Mouse (Mus musculus): Measurements from ENCODE around the gene Ctsa. TPM values are rescaled to one million over a fixed set of nuclear protein-coding genes. Genes with fewer than 3 reads are reported as not detected.

The Ctsa gene
- polyA plus RNA-seq, 1 experiment: 250 TPM

GRCm38 (mm10) chr2:164803921-164804313, 28.8 kb upstream of the Ctsa start:
- Histone ChIP-seq H3K27ac (ENCODE audit: insufficient read depth, low read length) (no peak overlapping the region), H3K4me3 (ENCODE audit: insufficient read depth, low read length) (peak overlapping the region; percentile 78), H3K4me1 (ENCODE audit: control insufficient read depth, insufficient read depth, low read length) (peaks cover 2% of the 10 kb centered on the region; the same call in 1 of the 2 replicates)
- TF ChIP-seq POLR2A (IDR thresholded peaks at IDR 0.05; ENCODE audit: low read depth, low read length) (no peak), CTCF (IDR thresholded peaks at IDR 0.05; ENCODE audit: borderline replicate concordance, insufficient read depth, low read length) (no peak)

GRCm38 (mm10) chr2:164804533-164805331, 27.9 kb upstream of the Ctsa start, which contains the start of the genes Acot8 and Zswim3:
TSS of gene Acot8 (minus strand) at chr2:164804882.
TSS of gene Zswim3 (plus strand) at chr2:164805098.
- H3K4me3 ChIP-seq (ENCODE audit: insufficient read depth, low read length): peak within 1 kb of the TSS; percentile 78
- H3K4me1 ChIP-seq (ENCODE audit: control insufficient read depth, insufficient read depth, low read length): peaks cover 2% of the 10 kb centered on the region; the same call in 1 of the 2 replicates
- H3K27ac ChIP-seq (ENCODE audit: insufficient read depth, low read length): peak within 1 kb of the TSS; percentile 57
- TF ChIP-seq POLR2A (IDR thresholded peaks at IDR 0.05; ENCODE audit: low read depth, low read length) (peak; percentile 85), CTCF (IDR thresholded peaks at IDR 0.05; ENCODE audit: borderline replicate concordance, insufficient read depth, low read length) (no peak)

- peak overlapping the region; percentile 76 for H3K4me3 ChIP-seq (ENCODE audit: insufficient read depth, low read length)
- H3K27ac ChIP-seq (ENCODE audit: insufficient read depth, low read length): no peak overlapping the region
- TF ChIP-seq POLR2A (IDR thresholded peaks at IDR 0.05; ENCODE audit: low read depth, low read length) (no peak), CTCF (IDR thresholded peaks at IDR 0.05; ENCODE audit: borderline replicate concordance, insufficient read depth, low read length) (no peak)
- peaks cover 2% of the 10 kb centered on the region; the same call in 1 of the 2 replicates for H3K4me1 ChIP-seq (ENCODE audit: control insufficient read depth, insufficient read depth, low read length)
These were observed 27.3 kb upstream of the Ctsa start for GRCm38 (mm10) chr2:164805332-164805718.

DNA sequence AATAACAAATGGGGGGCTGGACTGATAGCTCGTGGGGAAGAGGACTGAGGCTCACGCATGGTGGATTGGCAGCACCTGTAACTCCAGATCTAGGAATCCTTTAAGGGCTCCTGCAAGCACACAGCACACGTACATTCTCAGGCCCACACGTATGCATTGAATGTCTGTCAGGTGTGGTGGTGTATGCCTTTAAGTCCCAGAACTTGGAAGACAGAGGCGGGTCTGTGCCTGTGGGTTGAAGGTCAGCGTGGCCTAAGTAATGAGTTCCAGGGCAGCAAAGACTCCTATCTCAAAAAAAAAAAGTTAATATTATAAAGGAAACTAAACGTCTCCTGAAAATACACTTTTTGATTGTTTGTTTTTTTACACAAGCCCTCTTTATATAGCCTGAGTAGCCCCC, 26.1 kb upstream of the Ctsa start:
- Histone ChIP-seq H3K4me1 (ENCODE audit: control insufficient read depth, insufficient read depth, low read length) (peaks cover 2% of the 10 kb centered on the region; the same call in 1 of the 2 replicates), H3K4me3 (ENCODE audit: insufficient read depth, low read length) (no peak overlapping the region), H3K27ac (ENCODE audit: insufficient read depth, low read length) (no peak overlapping the region)
- TF ChIP-seq POLR2A (IDR thresholded peaks at IDR 0.05; ENCODE audit: low read depth, low read length): no peak
- no peak for TF ChIP-seq CTCF (IDR thresholded peaks at IDR 0.05; ENCODE audit: borderline replicate concordance, insufficient read depth, low read length)

DNA sequence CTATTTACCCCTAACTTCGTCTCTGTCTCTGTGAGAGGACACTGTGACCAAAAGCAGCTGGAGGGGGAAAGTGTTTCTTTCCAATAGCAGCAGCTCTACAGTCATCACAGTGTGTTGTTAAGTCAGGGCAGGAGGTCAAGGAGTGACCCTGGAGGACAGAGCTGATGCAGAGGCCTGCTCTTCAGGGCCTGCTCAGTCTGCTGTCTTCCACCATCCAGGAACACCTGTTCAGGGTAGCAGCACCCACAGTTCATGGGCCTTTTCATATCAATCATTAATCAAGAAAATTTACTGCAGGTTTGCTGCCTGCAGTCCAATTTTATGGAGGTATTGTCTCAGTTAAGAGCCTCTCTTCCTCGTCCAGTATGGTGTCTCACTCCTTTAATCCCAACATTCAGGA, 19.1 kb upstream of the Ctsa start:
- TF ChIP-seq POLR2A (IDR thresholded peaks at IDR 0.05; ENCODE audit: low read depth, low read length) (no peak), CTCF (IDR thresholded peaks at IDR 0.05; ENCODE audit: borderline replicate concordance, insufficient read depth, low read length) (no peak)
- H3K27ac ChIP-seq (ENCODE audit: insufficient read depth, low read length): no peak overlapping the region
- peaks cover 7% of the 10 kb centered on the region for H3K4me1 ChIP-seq (ENCODE audit: control insufficient read depth, insufficient read depth, low read length)
- no peak overlapping the region for H3K4me3 ChIP-seq (ENCODE audit: insufficient read depth, low read length)

- Histone ChIP-seq H3K4me3 (ENCODE audit: insufficient read depth, low read length) (no peak overlapping the region), H3K27ac (ENCODE audit: insufficient read depth, low read length) (no peak overlapping the region), H3K4me1 (ENCODE audit: control insufficient read depth, insufficient read depth, low read length) (peaks cover 7% of the 10 kb centered on the region)
- TF ChIP-seq CTCF (IDR thresholded peaks at IDR 0.05; ENCODE audit: borderline replicate concordance, insufficient read depth, low read length): no peak
- no peak for TF ChIP-seq POLR2A (IDR thresholded peaks at IDR 0.05; ENCODE audit: low read depth, low read length)
These were observed 17.3 kb upstream of the Ctsa start for GRCm38 (mm10) chr2:164815348-164815747.

DNA sequence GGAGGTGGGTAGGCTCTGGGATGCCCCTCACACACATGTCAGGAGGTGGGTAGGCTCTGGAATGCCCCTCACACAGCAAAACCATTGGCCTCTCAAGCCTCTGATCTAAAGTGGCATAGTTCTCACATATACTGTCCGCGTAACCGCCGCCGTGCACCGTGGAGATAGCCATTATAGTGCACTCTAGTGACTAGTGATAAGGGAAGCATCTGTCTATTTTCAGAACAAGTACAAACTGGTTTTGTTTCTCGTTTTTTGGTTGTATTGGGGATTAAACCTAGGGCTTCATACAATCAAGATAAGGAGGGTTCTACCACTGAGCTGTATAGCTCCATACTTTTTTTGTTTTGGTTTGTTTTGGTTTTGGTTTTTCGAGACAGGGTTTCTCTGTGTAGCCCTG, 16.9 kb upstream of the Ctsa start:
- H3K4me3 ChIP-seq (ENCODE audit: insufficient read depth, low read length): no peak overlapping the region
- H3K27ac ChIP-seq (ENCODE audit: insufficient read depth, low read length): no peak overlapping the region
- H3K4me1 ChIP-seq (ENCODE audit: control insufficient read depth, insufficient read depth, low read length): peaks cover 7% of the 10 kb centered on the region
- TF ChIP-seq CTCF (IDR thresholded peaks at IDR 0.05; ENCODE audit: borderline replicate concordance, insufficient read depth, low read length): no peak
- no peak for TF ChIP-seq POLR2A (IDR thresholded peaks at IDR 0.05; ENCODE audit: low read depth, low read length)

DNA sequence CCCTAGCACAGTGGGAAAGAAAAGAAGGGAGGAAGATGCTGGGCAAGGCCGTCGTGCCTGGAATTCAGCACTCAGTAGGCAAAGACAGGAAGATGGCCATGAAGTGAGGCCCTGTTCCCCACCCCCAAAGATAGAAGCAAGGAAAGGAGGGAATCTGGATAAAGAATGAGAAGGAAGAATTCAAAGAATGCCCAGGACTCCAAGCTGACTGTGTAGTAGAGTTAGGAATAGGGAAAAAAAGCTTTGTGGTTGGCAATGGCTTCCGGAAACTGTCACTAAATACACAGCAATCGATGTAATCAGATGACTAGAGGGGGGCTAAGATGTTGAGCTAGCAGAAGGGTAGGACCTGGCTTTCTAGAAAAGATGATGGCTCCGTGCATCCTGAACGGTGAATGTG, 15.5 kb upstream of the Ctsa start:
- Histone ChIP-seq H3K4me3 (ENCODE audit: insufficient read depth, low read length) (no peak overlapping the region), H3K27ac (ENCODE audit: insufficient read depth, low read length) (no peak overlapping the region), H3K4me1 (ENCODE audit: control insufficient read depth, insufficient read depth, low read length) (peaks cover 7% of the 10 kb centered on the region)
- TF ChIP-seq POLR2A (IDR thresholded peaks at IDR 0.05; ENCODE audit: low read depth, low read length): no peak
- TF ChIP-seq CTCF (IDR thresholded peaks at IDR 0.05; ENCODE audit: borderline replicate concordance, insufficient read depth, low read length): no peak

- H3K4me1 ChIP-seq (ENCODE audit: control insufficient read depth, insufficient read depth, low read length): peaks cover 7% of the 10 kb centered on the region
- H3K4me3 ChIP-seq (ENCODE audit: insufficient read depth, low read length): no peak overlapping the region
- no peak for TF ChIP-seq CTCF (IDR thresholded peaks at IDR 0.05; ENCODE audit: borderline replicate concordance, insufficient read depth, low read length)
- no peak for TF ChIP-seq POLR2A (IDR thresholded peaks at IDR 0.05; ENCODE audit: low read depth, low read length)
- H3K27ac ChIP-seq (ENCODE audit: insufficient read depth, low read length): no peak overlapping the region
These were observed 15.0 kb upstream of the Ctsa start for GRCm38 (mm10) chr2:164817703-164818102.

DNA sequence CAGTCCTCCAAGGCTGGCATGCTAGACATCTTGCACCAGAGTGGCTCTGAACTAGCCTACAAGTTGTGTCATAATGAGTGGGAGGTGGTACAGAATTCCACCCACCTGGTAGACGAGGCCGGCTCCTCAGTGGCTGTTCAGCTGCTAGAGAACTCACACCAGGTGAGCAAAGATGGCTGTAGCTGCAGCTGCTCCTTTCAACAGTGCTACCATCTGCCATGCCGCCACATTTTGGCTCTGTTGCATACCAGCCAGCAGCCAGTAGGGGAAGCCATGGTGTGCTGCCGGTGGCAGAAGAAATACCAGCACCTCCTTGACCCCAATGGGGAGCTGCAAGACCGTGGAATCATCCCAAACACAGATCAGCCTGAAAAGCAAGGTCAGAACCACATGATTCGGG, 11.6 kb upstream of the Ctsa start:
- Histone ChIP-seq H3K4me3 (ENCODE audit: insufficient read depth, low read length) (no peak overlapping the region), H3K27ac (ENCODE audit: insufficient read depth, low read length) (no peak overlapping the region), H3K4me1 (ENCODE audit: control insufficient read depth, insufficient read depth, low read length) (peaks cover 7% of the 10 kb centered on the region)
- TF ChIP-seq CTCF (IDR thresholded peaks at IDR 0.05; ENCODE audit: borderline replicate concordance, insufficient read depth, low read length) (no peak), POLR2A (IDR thresholded peaks at IDR 0.05; ENCODE audit: low read depth, low read length) (no peak)
